Mouse (Mus musculus): ENCODE measurements around the gene Ccdc114. TPM values are rescaled to one million over a fixed set of nuclear protein-coding genes. Genes with fewer than 3 reads are reported as not detected.
"Not testable (repeated sequence)": the region's sequence is repeated elsewhere in the genome, so short reads cannot be mapped to it uniquely, and the experiment has no call there.

Gene Ccdc114
- polyA plus RNA-seq, 1 experiment from 2014 or later, result 2.0 TPM

GRCm38 (mm10) chr7:45921242-45921621, 2.6 kb upstream of the Ccdc114 start, which contains the start of gene Emp3:
Emp3 (minus strand) TSS chr7:45921404.
- H3K9ac ChIP-seq (ENCODE audit: low read depth, low read length), result peak within 1 kb of the TSS; percentile 62
- no peaks in the 10 kb centered on the region for H3K9me3 ChIP-seq (replicated peaks; ENCODE audit: control insufficient read depth, low read length)
- H3K27ac ChIP-seq (ENCODE audit: low read depth, low read length), result peak within 1 kb of the TSS; percentile 90
- H3K4me1 ChIP-seq (ENCODE audit: control insufficient read depth, insufficient read depth, low read length), result peaks cover 24% of the 10 kb centered on the region
- 42% methylated on average over 9 of the region's 9 CpGs for WGBS (ENCODE audit: insufficient replicate concordance)
- peak within 1 kb of the TSS; percentile 62 for H3K4me2 ChIP-seq
- H3K36me3 ChIP-seq (ENCODE audit: control insufficient read depth, insufficient read depth, low read length), result no peaks in the 10 kb centered on the region; the same call in 1 of the 2 replicates
- ATAC-seq (replicated peaks; ENCODE audit: insufficient number of reproducible peaks, low FRiP score, low TSS enrichment), result no peak
- H3K27me3 ChIP-seq (ENCODE audit: control insufficient read depth, insufficient read depth, low read length), result peaks cover 8% of the 10 kb centered on the region
- H3K4me3 ChIP-seq (ENCODE audit: low read depth, low read length), result peak within 1 kb of the TSS; percentile 38

DNA sequence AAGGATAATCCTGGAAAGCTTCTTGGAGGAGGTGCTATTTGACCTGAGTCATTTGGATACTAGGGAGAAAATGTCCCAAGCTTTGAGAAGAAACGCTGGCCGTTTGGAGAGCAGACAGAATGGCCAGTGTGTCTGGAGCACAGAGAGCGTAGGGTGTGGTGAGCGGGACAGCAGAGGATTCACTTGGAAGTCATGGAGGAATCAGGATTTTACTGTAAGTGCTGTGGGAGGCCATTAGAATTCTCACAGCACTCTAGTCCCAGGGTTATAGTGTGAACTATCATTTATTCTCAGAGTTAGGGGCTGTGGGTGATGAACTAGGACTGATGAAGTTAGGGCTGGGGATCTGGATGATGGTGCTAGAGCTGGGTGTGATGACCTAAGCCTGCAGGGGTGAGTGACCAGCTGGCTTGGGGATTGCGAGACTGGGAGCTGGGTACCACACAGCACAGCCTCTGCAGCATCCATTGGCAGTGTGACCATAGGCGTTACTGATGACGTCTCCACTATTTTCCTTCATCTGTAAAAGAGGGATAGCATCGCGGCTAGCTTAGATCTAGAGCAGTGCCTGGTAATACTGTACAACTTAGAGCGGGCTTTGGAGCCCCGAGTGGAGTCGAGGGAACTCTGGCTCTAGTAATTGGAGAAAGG, 1.8 kb upstream of the Ccdc114 start:
- Histone ChIP-seq H3K9ac (ENCODE audit: low read depth, low read length) (no peak overlapping the region; the same call in 1 of the 2 replicates), H3K9me3 (replicated peaks; ENCODE audit: control insufficient read depth, low read length) (no peaks in the 10 kb centered on the region), H3K36me3 (ENCODE audit: control insufficient read depth, insufficient read depth, low read length) (no peaks in the 10 kb centered on the region; the same call in 1 of the 2 replicates), H3K27me3 (ENCODE audit: control insufficient read depth, insufficient read depth, low read length) (peaks cover 8% of the 10 kb centered on the region), H3K4me1 (ENCODE audit: control insufficient read depth, insufficient read depth, low read length) (peaks cover 17% of the 10 kb centered on the region), H3K4me2 (peak overlapping the region; percentile 60), H3K4me3 (ENCODE audit: low read depth, low read length) (no peak overlapping the region), H3K27ac (ENCODE audit: low read depth, low read length) (peak overlapping the region; percentile 90)
- ATAC-seq (replicated peaks; ENCODE audit: insufficient number of reproducible peaks, low FRiP score, low TSS enrichment), result no peak
- 84% methylated on average over 12 of the region's 12 CpGs for WGBS (ENCODE audit: insufficient replicate concordance)

- H3K27me3 ChIP-seq (ENCODE audit: control insufficient read depth, insufficient read depth, low read length), result peaks cover 10% of the 10 kb centered on the region
- peak overlapping the region; percentile 60 for H3K4me2 ChIP-seq
- H3K4me3 ChIP-seq (ENCODE audit: low read depth, low read length), result peak overlapping the region; percentile 49
- peaks cover 10% of the 10 kb centered on the region for H3K4me1 ChIP-seq (ENCODE audit: control insufficient read depth, insufficient read depth, low read length)
- no peaks in the 10 kb centered on the region; the same call in 1 of the 2 replicates for H3K36me3 ChIP-seq (ENCODE audit: control insufficient read depth, insufficient read depth, low read length)
- peak overlapping the region; percentile 64 for H3K9ac ChIP-seq (ENCODE audit: low read depth, low read length)
- H3K9me3 ChIP-seq (replicated peaks; ENCODE audit: control insufficient read depth, low read length), result no peaks in the 10 kb centered on the region
- peak; percentile 83 for ATAC-seq (replicated peaks; ENCODE audit: insufficient number of reproducible peaks, low FRiP score, low TSS enrichment)
- peak overlapping the region; percentile 90 for H3K27ac ChIP-seq (ENCODE audit: low read depth, low read length)
- 1% methylated on average over 37 of the region's 37 CpGs for WGBS (ENCODE audit: insufficient replicate concordance)
These were observed 727 bp upstream of the Ccdc114 start for GRCm38 (mm10) chr7:45922928-45923761.

DNA sequence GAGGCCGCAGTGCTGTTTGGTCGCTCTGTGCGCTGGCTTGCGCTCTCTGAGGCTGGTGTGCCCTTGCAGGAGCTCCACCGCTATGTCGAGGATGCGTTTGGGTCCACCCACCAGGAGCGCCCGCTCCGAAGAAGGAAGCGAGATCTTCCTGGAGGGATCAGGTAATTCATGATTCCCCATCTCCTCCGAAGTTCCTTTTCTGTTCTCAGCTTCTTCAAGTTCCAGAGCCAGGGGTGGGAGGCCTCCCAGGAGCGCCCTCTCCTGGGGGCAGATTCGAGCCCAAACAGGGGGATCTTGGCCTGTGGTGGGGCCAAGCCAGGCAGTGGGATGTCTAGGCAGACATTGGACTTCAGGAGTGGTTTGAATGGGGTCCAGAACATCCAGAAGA, 551 bp downstream of the Ccdc114 start:
- H3K27ac ChIP-seq (ENCODE audit: low read depth, low read length), result 0 out of 2 replicates have a peak overlapping the region, but pooled peaks have one; percentile 37
- ATAC-seq (replicated peaks; ENCODE audit: insufficient number of reproducible peaks, low FRiP score, low TSS enrichment), result no peak
- peaks cover 15% of the 10 kb centered on the region for H3K27me3 ChIP-seq (ENCODE audit: control insufficient read depth, insufficient read depth, low read length)
- H3K9me3 ChIP-seq (replicated peaks; ENCODE audit: control insufficient read depth, low read length), result no peaks in the 10 kb centered on the region
- 6% methylated on average over 14 of the region's 14 CpGs for WGBS (ENCODE audit: insufficient replicate concordance)
- H3K4me1 ChIP-seq (ENCODE audit: control insufficient read depth, insufficient read depth, low read length), result peaks cover 10% of the 10 kb centered on the region
- peak overlapping the region; percentile 60 for H3K4me2 ChIP-seq
- no peaks in the 10 kb centered on the region; the same call in 1 of the 2 replicates for H3K36me3 ChIP-seq (ENCODE audit: control insufficient read depth, insufficient read depth, low read length)
- peak overlapping the region; percentile 23 for H3K9ac ChIP-seq (ENCODE audit: low read depth, low read length)
- peak overlapping the region; percentile 49 for H3K4me3 ChIP-seq (ENCODE audit: low read depth, low read length)

DNA sequence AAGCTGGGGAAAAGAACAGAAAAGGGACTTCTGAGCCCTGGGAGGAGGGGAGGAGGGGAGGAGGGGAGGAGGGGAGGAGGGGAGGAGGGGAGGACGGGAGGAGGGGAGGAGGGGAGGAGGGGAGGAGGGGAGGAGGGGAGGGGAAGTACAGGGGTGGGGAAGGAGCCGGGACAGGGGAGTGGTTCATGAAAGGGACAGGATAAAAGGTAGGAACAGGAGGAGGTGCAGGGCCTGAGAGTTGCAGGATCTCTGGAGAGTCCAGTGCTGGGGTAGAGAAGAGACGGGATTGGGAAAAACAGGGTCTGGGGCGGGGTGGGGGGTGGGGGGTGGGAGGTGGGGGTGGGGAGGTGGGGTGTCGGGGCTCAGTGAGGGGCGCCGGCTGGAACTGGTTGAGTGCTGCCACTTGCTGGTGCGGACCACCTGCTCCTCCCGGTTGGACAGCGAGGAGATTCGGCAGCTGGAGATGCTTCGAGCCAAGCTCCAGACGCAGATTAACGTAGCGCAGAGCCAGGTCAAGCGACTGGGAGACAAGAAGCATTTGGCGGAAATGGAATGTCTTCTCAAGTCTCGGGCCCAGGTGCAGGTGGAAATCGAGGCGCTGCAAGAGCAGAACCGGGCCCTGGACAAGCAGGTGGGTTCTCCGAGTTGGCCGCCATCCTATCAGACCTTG, 4.9 kb downstream of the Ccdc114 start:
- H3K36me3 ChIP-seq (ENCODE audit: control insufficient read depth, insufficient read depth, low read length), result no peaks in the 10 kb centered on the region; the same call in 1 of the 2 replicates
- H3K27ac ChIP-seq (ENCODE audit: low read depth, low read length), result no peak overlapping the region
- no peaks in the 10 kb centered on the region for H3K4me1 ChIP-seq (ENCODE audit: control insufficient read depth, insufficient read depth, low read length)
- peaks cover 4% of the 10 kb centered on the region; the same call in 1 of the 2 replicates for H3K9me3 ChIP-seq (replicated peaks; ENCODE audit: control insufficient read depth, low read length)
- 0 out of 2 replicates have a peak, but pooled peaks cover 8% of the 10 kb centered on the region for H3K27me3 ChIP-seq (ENCODE audit: control insufficient read depth, insufficient read depth, low read length)
- no peak overlapping the region for H3K4me3 ChIP-seq (ENCODE audit: low read depth, low read length)
- 0 out of 2 replicates have a peak overlapping the region, but pooled peaks have one; percentile 24 for H3K4me2 ChIP-seq
- no peak for ATAC-seq (replicated peaks; ENCODE audit: insufficient number of reproducible peaks, low FRiP score, low TSS enrichment)
- H3K9ac ChIP-seq (ENCODE audit: low read depth, low read length), result no peak overlapping the region
- 15% methylated on average over 16 of the region's 23 CpGs for WGBS (ENCODE audit: insufficient replicate concordance)

GRCm38 (mm10) chr7:45929688-45930087, 5.8 kb downstream of the Ccdc114 start:
- no peak overlapping the region for H3K27ac ChIP-seq (ENCODE audit: low read depth, low read length)
- H3K9ac ChIP-seq (ENCODE audit: low read depth, low read length), result no peak overlapping the region
- H3K4me3 ChIP-seq (ENCODE audit: low read depth, low read length), result no peak overlapping the region
- H3K9me3 ChIP-seq (replicated peaks; ENCODE audit: control insufficient read depth, low read length), result peaks cover 4% of the 10 kb centered on the region; the same call in 1 of the 2 replicates
- H3K27me3 ChIP-seq (ENCODE audit: control insufficient read depth, insufficient read depth, low read length), result 0 out of 2 replicates have a peak, but pooled peaks cover 8% of the 10 kb centered on the region
- H3K36me3 ChIP-seq (ENCODE audit: control insufficient read depth, insufficient read depth, low read length), result no peaks in the 10 kb centered on the region; the same call in 1 of the 2 replicates
- ATAC-seq (replicated peaks; ENCODE audit: insufficient number of reproducible peaks, low FRiP score, low TSS enrichment), result no peak
- WGBS (ENCODE audit: insufficient replicate concordance), result 88% methylated on average over 1 of the region's 1 CpGs
- H3K4me2 ChIP-seq, result no peak overlapping the region
- H3K4me1 ChIP-seq (ENCODE audit: control insufficient read depth, insufficient read depth, low read length), result no peaks in the 10 kb centered on the region

- H3K9ac ChIP-seq (ENCODE audit: low read depth, low read length); H3K4me1 ChIP-seq (ENCODE audit: control insufficient read depth, insufficient read depth, low read length); H3K9me3 ChIP-seq (replicated peaks; ENCODE audit: control insufficient read depth, low read length); H3K36me3 ChIP-seq (ENCODE audit: control insufficient read depth, insufficient read depth, low read length); H3K4me3 ChIP-seq (ENCODE audit: low read depth, low read length); H3K27me3 ChIP-seq (ENCODE audit: control insufficient read depth, insufficient read depth, low read length); ATAC-seq (replicated peaks; ENCODE audit: insufficient number of reproducible peaks, low FRiP score, low TSS enrichment); H3K4me2 ChIP-seq; H3K27ac ChIP-seq (ENCODE audit: low read depth, low read length): not testable (repeated sequence)
- 87% methylated on average over 12 of the region's 12 CpGs for WGBS (ENCODE audit: insufficient replicate concordance)
These were observed 9.9 kb downstream of the Ccdc114 start for GRCm38 (mm10) chr7:45933766-45934165.

- Histone ChIP-seq H3K4me1 (ENCODE audit: control insufficient read depth, insufficient read depth, low read length) (no peaks in the 10 kb centered on the region), H3K36me3 (ENCODE audit: control insufficient read depth, insufficient read depth, low read length) (no peaks in the 10 kb centered on the region), H3K27ac (ENCODE audit: low read depth, low read length) (no peak overlapping the region), H3K4me2 (no peak overlapping the region), H3K27me3 (ENCODE audit: control insufficient read depth, insufficient read depth, low read length) (0 out of 2 replicates have a peak, but pooled peaks cover 3% of the 10 kb centered on the region), H3K4me3 (ENCODE audit: low read depth, low read length) (no peak overlapping the region), H3K9ac (ENCODE audit: low read depth, low read length) (no peak overlapping the region), H3K9me3 (replicated peaks; ENCODE audit: control insufficient read depth, low read length) (peaks cover 4% of the 10 kb centered on the region; the same call in 1 of the 2 replicates)
- 37% methylated on average over 7 of the region's 7 CpGs for WGBS (ENCODE audit: insufficient replicate concordance)
- ATAC-seq (replicated peaks; ENCODE audit: insufficient number of reproducible peaks, low FRiP score, low TSS enrichment), result no peak
These were observed 11.2 kb downstream of the Ccdc114 start for GRCm38 (mm10) chr7:45935114-45935513.

Data from heart, embryonic 11.5 days (tissue).